Mouse (Mus musculus): ENCODE measurements at regions not wholly inside any gene's neighbourhood (a gene's known extent, or its start where the extent isn't known, plus 50 kb on each side); places are given as distances from the start of the nearest gene placed in this dataset.
"Not testable (repeated sequence)": the region's sequence is repeated elsewhere in the genome, so short reads cannot be mapped to it uniquely, and the experiment has no call there.

DNA sequence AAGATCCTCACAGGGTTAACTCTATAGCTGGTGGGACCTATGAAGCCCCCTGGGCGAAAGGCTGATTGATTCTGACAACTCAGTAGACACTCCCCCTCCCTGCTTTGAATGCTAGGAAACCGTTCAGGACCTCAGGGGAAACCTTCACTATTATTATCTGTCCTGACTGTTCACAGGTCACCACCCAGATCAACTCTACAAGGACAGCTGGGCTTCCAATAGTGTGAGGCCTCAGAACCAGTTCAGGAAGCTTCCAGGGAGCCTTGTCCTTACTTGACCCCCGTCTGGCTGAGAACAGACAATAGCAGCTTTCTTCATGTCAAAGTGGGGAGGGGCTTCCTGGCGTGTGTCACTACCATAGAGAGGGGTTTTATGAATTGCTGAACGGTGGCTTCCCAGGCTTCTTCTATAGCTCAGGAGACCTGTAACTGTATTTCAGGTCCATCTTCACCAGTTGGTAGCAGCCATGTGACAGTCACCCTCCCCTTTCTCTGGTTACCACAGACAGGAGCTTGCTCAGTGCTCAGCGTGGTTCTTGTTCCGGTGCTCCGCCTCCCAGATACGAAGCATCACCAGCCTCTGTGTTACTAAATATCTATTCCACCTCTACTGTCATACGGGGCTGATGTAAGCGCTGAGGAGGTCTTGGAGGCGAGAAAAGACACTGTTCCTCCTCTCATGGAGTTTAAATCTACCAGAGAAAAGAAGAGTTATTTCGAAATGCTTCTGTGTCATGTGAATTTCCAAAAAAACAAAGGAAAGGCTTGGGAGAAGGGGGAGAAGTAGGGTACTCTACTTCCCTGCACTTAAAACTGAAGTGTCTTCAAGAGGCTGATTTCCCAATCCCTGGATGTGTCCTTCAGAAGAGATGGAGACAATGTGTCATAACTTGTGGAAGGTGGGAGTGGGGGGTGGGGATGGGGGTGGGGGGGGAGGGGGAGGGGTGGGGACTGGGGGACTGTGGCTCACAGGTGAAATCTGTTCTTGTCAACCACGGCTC is 96.9 kb downstream of the Vcpkmt start:
- no peak for DNase-seq (ENCODE audit: low spot score)

DNA sequence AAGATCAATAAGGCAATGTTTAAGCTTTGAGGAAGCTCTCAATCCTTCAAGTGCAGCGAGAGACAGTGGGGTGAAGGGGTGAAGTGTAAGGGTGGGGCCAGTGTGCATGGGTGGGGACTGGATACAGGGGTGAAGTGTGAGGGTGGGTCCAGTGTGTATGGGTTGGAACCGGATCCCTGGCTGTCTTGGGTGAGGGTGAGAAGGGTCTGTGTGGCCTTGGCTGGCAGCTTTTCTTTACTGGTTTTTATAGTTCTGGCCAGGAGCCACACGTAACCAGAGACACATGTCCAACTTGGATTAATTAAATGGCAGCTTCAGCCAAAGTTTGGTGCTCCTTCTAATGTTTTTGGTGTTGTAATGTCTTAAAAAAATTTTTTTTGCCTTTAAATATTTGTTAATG is 101.4 kb downstream of the Vcpkmt start:
- DNase-seq (ENCODE audit: low spot score), result no peak

DNA sequence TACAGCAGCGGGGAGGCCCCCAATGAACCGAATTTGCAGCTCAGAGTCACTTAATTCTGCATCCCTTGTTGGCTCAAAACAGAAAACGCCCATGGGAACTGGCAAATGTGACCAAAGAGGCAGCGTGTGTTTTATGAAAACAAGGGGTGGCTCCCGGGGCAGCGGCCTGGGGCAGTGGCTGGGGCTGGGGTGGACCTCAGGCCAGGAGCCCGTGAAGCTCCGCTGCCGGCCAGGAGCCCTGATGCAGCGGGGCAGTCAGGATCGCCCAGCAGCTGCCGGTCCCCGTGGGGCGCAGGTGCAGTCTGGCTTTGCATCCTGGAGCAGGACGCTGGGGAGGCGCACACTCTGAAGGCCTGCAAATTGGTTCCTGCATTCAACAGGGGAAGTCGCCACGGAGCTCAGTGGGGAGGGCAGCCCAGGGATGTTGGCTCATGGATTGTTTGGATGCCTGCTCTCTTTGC is 104.4 kb upstream of the Gm9887 start:
- no peak for DNase-seq (ENCODE audit: low spot score)

DNA sequence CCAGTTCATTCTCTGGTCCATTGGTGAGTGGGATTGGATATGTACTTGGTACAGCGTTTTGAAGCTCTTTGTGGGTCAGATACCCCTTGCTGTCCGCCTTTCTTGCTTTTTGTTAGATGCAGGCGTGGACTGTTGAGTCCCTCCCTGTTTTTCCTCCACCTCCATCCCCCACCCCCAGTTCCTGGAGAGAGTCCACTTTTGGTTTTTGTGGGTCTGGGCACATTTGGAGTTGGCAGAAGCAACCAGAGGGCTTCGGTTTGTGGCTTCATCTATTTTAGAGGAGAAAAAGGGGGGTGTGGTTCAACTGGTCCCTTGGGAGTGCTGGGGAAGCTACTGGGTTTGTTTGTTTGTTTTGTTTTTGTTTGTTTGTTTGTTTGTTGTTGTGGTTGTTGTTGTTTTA is 103.9 kb upstream of the Gm9887 start:
- no peak for DNase-seq (ENCODE audit: low spot score)

DNA sequence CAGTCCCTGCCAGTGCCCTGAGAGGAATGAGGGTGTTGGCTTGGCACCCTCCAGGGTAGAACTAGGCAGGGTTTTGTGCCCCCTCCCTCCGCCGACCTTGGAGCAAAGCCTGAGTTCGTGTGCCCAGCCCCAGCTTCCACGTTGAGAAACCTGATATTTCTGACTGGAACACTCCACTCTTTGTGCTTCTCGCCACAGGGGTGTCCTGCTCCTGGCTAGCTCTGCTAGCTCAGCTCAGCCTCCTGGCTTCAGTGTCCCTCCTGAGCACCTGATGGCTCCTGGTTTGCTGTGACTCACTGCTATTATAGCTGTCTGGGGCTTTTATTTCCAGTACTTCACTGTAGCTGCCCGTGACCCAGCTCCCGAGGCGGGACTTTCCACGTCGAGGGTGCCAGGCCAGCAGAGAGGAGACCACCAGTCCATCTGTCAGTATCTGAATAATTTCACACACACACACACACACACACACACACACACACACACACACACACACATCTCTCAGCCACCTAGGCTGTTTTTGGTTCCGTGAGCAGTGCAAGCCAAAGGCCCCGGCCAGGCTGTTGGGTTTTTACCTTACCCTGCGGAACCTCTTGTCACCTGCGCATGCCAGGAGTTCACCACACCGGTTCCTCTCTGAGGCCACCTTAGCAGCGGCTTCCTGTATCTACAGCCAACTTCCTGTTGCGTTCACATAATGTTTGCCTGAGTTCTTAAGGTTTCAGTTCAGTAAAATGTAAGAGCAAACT is 102.8 kb upstream of the Gm9887 start:
- no peak for DNase-seq (ENCODE audit: low spot score)

DNA sequence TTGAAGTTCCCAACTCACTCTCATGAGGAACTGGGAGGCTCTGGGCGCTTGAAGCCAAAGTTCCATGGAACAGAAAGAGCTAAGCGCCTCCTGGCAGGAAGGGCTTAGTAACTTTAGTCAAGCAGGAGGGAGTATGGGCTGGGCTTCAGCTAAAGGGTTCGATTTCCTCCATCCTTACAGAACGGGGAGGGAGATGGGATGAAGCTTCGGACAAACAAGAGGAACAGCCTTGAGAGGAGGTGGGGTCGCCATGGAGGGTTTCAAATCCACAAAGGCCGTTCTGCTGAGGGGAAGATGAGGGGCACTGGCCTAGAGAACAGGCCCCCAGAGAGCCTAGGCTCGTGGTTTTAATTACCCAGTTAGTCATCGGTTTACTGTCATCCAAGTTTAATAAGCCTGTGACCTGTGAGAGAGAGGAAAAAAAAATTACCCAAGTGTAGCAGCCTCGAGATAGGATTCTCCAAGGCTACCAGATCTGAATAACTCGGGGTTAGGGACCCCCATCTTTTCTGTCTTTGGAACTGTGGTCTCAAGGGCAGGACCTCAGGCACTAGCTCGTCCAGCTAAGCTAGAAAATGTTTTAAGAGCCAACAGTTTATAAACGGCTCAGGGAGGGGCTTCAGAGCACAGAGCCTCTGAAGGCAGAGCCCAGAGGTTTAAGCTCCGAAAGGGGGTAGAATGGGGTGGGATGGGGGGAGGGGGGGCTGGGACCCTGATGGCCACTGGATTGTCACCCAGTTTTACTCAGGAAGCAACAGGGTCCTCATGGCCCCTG is 102.1 kb upstream of the Gm9887 start:
- DNase-seq (ENCODE audit: low spot score), result no peak

DNA sequence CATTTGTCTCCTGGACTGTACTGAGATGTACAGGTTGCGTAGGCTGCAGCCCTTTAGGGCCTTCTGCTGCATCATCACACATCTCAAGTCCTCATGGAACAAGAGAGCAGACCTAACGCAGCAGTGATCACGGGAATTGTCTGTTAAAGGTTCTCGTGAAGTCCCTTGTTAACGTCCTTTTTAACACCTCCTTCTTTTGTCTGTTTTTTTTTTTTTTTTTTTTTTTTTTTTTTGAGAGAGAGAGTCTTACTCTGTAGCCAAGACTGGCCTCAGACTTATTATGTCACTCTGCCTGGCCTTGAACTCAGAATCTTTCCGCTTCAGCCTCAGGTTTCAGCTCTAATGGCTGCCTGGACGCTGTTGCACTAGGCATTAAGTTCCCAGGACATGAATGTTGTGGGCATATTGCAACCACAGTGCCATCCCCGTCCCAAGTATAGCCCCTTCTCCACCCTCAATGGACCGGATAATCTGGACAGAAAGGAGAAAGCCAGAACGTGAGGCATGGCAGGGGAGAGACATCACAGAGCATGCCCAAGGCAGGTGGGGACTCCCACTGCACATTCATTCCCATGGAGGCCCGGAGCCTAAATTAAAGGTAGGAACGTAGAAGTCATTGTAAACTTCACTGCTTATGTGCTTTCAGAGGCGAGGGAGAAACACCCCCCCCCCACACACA is 101.3 kb upstream of the Gm9887 start:
- no peak for DNase-seq (ENCODE audit: low spot score)

DNA sequence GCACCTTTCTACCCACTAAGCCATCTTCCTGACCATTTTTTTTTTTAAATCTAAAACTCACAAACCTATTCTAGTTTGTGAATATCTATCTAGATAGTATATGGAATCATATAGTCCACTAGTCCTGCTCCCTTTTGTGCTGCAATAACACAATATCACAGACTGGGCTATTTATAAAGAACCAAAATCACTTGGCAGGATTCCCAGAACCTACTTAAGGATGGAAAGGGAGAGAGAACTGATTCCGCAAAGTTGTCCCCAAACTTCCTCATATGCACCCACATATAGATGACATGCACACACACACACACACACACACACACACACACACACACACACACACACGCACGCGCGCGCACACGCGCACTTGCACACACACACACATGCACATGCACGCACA is 100.7 kb upstream of the Gm9887 start:
- no peak for DNase-seq (ENCODE audit: low spot score)

DNA sequence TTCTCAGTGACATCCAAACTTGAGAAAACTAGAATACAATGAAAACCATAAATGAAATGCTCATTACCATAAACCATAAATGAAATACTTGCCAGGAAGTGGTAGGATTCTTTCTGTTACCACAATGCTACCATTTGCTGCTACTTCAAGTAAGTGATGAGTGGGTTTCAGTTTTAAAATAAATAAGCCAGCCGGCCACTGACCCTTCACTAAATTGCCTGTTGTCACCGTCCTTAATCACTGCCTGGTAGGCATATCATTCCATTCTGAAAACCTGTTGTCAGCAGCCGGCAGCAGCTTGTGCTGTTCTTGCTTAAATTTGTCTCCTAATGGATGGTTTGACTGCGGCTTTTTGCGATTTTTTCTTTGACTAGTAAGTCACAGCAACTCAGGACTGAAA is 99.6 kb upstream of the Gm9887 start:
- DNase-seq (ENCODE audit: low spot score), result no peak

DNA sequence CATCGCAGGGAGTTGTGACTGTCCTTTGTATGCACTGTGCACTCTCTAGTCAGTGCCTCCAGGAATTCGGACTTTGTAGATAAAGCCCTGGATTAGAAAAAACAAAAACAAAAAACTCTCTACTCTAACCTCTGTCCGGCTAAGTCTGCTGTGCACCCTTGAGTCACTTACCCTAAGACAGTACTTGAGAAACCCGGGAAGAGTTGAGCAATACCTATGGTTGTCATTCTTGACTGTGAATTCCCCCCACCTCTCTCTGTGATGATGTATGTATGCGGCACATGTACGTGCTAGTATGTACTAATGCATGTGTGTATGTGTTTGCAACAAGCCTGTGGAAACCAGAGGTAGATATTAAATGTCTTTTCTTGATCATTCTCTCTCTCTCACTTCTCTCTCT is 96.7 kb upstream of the Gm9887 start:
- DNase-seq (ENCODE audit: low spot score), result no peak

DNA sequence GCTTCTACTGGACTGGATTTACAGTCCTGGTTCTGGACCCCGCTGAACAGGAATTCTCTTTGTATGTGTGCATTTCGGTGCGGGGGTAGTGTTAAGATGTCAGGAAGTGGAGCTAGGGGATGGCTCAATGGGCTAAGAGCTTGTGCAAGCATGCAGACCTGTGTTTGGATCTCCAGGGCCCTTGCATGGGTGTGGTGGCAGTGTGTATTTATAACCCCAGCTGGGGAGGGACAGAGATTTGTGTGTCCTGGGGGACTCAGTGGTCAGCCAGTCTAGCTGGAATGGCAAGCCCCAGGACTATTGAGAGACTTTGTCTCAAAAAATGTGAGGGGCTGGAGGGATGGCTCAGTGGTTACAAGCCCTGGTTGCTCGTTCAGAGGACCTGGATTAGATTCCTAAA is 95.1 kb upstream of the Gm9887 start:
- DNase-seq (ENCODE audit: low spot score), result no peak

DNA sequence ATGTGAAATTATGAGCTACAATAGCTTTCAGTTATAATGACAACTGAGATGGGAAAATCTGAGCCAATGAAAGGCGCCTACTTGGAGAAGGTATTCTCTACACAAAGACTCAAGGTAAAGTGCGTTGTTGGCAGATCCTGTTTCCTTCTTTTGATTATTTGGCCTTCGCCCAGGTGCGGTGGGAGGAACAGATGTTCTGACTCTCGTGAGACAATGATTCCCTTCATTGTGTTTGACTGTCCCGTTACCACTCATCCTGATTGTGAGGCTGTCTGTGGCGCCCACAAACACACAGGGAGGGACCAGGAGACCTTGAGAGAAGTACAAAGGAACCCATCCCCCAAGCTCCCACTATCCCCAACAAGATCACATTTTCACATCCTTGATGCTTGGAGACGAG is 92.6 kb upstream of the Gm9887 start:
- no peak for DNase-seq (ENCODE audit: low spot score)

DNA sequence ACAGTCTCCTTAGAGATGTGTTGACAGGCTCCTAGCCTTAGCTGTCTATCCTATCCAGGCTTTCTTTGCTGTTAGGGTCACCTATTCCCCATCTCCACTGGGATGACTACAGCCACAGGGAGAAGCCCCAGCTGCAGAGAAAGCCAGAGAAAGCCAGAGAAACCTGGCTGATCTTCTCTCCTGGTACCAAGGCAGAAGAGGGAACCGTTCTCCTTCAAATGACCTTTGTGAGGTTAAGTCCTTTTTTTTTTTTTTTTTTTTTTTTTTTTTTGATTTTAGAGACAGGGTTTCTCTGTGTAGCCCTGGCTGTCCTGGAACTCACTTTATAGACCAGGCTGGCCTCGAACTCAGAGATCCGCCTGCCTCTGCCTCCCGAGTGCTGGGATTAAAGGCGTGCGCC is 91.1 kb upstream of the Gm9887 start:
- not testable (repeated sequence) for DNase-seq (ENCODE audit: low spot score)

DNA sequence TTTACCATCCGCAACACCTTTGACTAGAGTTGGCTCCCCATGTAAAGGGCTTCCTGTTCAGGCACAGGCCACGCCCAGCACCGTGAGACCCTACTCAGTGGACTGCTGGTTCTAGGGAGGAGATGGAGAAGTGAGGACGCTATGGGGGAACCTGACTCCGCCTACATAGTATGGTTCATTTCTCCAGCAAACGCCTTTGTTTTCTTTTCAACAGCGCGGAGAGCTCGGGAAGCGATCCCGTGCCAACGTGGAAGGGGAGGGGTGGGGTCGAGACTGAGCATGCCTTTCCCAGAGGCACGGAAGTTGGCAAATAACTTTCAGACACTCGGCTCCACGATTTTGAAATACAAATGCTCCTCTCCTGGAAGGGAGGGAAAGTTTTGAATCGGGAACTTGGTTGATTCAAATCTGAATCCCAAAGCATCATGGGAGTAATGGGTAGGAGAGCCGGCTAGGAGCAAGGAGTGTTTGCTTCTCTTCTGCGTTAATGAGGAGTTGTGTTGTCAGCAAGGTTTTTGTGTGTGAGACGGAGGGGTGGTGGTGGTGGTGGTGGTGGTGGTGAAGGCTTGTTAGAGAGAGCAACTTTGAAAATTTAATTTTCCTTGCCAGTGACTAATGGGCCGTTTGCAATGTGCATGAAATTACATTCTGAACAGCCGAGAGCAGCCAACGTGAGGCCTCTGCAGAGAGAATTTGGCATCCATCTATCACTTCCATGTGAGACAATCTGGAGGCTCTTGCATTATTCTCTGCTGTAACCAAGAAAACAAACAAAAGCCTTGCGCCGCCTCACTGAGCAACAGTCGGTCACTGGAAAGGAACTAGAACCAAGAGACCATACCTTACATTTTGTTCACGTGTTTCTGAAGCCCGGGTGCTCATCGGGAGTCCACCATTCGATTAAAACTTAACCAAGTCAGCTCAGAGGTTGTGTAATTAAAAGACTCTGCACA is 89.9 kb upstream of the Gm9887 start:
- no peak for DNase-seq (ENCODE audit: low spot score)

DNA sequence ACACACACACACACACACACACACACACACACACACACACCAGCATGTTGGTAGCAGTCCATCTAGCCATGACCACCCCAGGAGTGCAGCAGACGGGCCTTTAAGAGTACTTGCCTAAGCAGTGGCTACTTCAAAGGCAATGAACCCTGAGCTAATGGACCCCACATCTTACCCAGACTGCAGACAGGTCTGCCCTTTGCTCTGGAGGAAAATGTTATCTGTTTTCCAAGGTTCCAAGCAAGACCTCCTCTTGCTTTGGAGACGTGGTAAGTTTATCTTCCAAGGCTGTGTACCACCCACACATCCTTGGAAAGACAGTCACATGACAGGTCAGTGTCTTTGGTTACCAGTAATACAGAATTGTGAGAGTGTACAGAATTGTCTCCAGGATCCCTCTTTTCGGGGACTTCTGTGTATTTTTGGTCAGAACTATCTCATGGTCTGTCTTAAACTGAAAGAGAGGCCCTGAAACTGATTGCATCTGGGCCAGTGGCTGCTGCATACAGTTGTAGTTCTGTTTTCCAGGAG is 88.4 kb upstream of the Gm9887 start:
- DNase-seq (ENCODE audit: low spot score), result no peak

DNA sequence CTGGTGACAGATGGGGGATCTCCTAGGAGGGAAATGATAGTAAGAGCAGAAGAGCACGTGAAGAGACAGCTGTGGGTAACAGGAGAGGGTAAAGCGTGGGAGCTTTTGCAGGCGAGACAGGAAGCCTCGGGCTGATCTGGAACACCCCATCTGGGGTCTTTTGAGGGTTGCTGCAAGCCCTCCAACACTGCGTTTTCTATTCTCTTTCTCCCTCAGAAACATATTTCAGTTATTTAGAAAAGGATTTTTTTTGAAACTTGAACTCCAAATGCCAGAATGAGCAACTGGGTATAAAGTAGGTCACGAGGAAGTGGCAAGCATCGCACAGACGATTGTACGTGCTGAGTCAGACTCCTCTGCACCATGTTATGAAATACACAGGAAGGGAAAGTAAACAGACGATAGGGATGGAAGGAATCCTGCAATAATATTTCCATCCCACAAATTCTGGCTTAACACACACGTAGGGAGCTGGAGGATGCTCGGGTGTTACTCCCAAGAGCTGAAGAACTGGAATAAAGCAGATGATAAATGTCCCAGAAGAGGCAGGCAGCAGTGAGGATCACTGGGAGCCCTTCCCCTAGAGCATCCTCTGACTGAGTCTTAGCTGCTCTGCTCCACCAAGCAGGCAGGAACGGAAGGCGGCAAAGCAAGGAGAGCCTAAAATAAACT is 86.0 kb upstream of the Gm9887 start:
- DNase-seq (ENCODE audit: low spot score), result no peak

DNA sequence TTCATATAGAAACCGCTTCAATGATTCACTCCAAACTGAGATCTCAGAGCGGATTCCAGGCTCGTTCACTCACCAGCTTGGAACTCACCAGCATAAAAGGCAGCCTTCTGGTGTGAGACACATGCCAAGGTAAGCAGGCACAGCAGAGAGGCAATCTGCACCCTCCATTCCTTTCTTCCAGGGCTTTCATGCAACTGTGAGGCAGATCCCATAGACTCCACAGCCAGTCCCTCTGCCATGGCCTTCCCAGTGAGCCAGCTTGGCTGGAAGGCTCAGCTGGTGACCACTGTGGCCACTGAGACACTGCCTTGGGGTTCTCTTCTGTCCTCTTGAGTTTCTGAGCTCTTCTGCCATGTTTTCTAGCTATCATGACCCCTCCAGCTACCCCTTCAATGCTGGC is 84.5 kb upstream of the Gm9887 start:
- DNase-seq (ENCODE audit: low spot score), result no peak

DNA sequence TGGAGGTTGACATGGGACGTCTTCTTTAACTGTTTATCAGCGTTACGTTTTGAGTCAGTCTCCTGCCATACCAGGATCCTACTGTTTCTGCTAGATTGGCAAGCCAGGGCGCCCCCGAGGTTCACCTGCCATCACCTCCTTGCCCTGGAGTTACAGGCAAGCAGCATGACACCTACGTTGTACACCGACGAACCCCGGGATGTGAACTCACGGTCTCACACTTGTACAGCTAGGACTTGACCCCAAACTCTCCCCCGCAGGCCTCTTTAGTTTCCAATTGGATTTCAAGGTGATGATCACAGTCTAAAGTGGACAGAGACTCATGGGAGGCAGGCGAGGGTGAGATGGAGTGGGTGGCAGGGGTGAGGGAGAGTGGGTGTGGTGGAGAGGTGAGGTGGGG is 83.9 kb upstream of the Gm9887 start:
- DNase-seq (ENCODE audit: low spot score), result no peak

DNA sequence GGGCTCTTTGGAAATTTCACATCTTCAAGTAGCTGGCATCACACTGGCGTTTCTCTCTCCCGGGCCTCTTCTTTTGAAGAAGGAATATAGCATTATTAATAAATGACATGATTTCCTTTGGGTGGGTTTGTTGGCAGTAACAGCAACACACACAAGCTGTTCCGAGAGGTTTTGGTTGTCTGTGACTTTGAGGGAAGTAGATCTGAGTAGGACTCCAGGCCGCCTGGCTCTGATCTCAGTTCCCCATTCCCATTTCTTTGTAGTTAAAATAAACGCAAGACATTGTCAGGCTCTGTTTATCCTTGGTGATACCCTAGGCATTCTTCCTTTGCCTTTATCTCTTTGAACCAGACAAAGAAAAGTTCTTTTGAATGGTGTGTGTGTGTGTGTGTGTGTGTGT is 83.3 kb upstream of the Gm9887 start:
- DNase-seq (ENCODE audit: low spot score), result no peak

DNA sequence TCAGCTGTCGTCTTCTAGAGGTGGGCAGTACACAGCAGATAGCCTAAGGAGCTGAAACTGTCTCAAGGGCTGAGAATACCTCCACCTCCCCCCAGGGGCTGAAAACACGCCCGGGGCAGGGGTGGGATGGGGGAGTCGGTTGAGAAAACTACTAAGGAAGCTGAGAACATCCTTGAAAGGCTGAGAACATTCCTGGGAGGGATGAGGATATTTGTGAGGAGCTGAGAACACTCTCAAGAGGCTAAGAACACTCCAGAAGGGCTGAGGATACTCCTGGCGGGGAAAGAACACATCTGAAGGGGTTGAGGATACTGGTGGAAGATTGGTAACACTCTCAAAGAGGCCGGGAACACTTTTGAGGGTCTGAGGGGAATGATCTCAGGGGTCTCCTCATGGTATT is 81.3 kb upstream of the Gm9887 start:
- no peak for DNase-seq (ENCODE audit: low spot score)
